Mouse (Mus musculus): ENCODE data around the gene Gcc2.
"Not testable (repeated sequence)": the region's sequence is repeated elsewhere in the genome, so short reads cannot be mapped to it uniquely, and the experiment has no call there.

The Gcc2 gene

GRCm38 (mm10) chr10:58255213-58255892 is at the start of gene Gcc2:
Gene Gcc2 (plus strand): TSS chr10:58255497.
- DNase-seq (ENCODE audit: low spot score in 2 of 2), result peak; percentile 89 to 91

GRCm38 (mm10) chr10:58205986-58206385 is 49.3 kb upstream of the Gcc2 start:
- no peak for DNase-seq (ENCODE audit: low spot score in 2 of 2)

- DNase-seq (ENCODE audit: low spot score in 2 of 2), result no peak
Measured at GRCm38 (mm10) chr10:58206639-58207404, 48.5 kb upstream of the Gcc2 start.

- DNase-seq (ENCODE audit: low spot score in 2 of 2), result peak in 1 of 2 experiments; percentile 70
Measured at GRCm38 (mm10) chr10:58209710-58210467, 45.4 kb upstream of the Gcc2 start.

GRCm38 (mm10) chr10:58210514-58210913 is 44.8 kb upstream of the Gcc2 start:
- no peak for DNase-seq (ENCODE audit: low spot score in 2 of 2)

- no peak for DNase-seq (ENCODE audit: low spot score in 2 of 2)
Measured at GRCm38 (mm10) chr10:58211213-58211612, 44.1 kb upstream of the Gcc2 start.

GRCm38 (mm10) chr10:58212230-58212629 is 43.1 kb upstream of the Gcc2 start:
- peak in 1 of 2 experiments; percentile 80 for DNase-seq (ENCODE audit: low spot score in 2 of 2)

DNA sequence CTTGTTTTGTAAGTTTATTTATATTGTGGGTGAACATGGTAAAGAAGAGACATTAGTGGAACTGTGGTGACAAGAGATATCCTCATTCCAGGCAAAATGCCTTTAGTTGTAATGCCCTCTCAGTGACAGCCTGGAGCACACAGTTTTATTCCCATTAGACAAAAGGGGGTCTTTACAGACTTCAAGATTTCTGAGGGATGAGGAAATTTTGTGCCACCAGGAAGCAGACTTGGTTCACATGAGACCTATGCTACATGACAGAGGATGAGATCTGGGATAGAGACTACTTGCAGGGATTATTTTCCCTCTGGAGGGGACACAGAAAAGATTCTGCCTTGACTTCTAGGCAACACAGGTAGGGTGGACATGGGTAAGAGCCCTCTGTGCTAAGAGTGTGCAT is 40.8 kb upstream of the Gcc2 start:
- no peak for DNase-seq (ENCODE audit: low spot score in 2 of 2)

DNA sequence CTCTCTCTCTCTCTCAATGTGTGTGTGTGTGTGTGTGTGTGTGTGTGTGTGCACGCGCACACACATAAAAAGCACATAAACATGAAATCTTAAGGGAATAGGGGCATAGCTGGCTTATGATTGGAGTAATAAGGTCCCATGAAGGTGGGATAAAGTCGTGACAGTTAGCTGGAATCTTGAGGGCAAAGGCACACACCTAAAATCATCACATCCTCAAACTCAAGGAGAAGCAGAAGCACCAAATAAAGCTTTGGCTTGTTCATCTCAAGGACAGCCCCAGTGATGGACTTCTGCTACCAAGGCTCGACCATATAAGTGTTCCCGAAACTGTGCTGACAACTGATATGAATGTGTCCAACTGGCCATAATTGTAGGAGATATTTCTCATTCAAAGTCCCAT is 40.4 kb upstream of the Gcc2 start:
- no peak for DNase-seq (ENCODE audit: low spot score in 2 of 2)

DNA sequence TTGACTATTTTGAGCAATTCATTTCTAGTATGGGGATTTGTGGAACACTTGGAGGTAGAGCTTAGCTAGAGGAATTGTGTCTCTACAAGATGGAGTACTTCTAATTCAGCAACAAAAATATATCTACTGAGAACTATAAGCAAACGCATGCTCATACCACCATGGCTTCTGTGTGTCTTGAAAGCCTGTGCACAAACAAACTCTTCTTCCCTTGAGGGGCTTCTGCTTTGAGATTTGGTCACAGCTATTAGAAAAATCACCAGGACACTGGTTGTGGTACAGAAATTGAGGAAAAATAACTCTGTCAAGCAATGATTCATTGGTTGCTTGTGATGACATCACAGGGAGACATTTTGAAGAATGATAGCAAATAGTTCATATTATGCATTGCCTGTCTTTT is 39.9 kb upstream of the Gcc2 start:
- DNase-seq (ENCODE audit: low spot score in 2 of 2), result no peak

DNA sequence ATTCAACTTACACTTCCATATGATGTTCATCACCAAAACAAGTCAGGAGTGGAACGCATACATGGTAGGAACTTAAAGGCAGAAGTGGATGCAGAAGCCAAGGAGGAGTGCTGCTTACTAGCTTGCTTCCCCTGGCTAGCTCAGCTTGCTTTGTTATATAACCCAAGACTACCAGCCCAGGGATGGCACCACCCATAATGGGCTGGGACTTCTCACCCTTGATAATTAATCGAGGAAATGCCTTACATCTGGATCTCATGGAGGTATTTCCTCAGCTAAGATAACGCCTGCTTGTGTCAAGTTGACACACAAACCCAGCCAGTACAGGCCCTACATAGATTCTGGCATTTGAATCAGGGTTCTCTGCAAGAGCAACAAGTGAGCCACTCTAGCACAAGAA is 37.9 kb upstream of the Gcc2 start:
- DNase-seq (ENCODE audit: low spot score in 2 of 2), result peak in 1 of 2 experiments; percentile 73

GRCm38 (mm10) chr10:58220726-58221125 is 34.6 kb upstream of the Gcc2 start:
- DNase-seq (ENCODE audit: low spot score in 2 of 2), result peak in 1 of 2 experiments; percentile 83

DNA sequence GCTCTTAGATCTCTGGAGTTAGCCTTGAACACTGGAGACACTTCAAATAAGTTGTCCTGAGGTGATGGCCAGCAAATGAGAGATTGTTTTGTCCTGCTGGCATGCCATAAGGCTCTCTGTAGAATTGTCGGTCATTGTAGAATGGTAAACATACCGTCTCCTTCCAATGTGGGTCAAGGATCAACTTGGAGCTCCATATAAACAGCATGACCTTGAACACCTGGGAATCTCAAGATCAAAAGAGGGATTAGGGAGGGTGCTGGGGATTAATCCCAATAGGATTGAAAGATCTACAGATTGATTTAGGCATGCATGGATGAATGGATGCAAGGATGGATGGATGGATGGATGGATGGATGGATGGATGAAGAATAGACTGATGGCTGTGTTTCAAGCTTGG is 33.7 kb upstream of the Gcc2 start:
- DNase-seq (ENCODE audit: low spot score in 2 of 2), result peak in 1 of 2 experiments; percentile 69

DNA sequence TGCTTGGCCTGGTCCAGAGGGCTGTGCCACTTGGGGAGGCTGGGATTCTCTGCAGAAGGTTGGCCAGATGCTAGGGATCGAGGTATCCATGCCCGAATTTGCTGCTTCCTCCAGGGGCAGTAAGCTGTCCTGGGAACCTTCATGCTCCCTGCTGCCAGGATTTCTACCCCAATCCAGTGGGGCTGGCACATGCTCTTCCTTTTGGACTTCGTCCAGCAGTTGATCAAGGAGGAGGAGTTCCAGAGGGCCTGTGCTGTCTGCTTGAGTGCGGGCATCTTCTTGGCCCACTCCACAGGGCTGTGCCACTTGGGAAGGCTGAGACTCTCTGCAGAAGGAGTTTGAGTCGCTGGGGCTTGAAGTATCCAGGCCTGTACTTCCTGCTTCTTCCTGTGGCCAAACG is 32.1 kb upstream of the Gcc2 start:
- not testable (repeated sequence) for DNase-seq (ENCODE audit: low spot score in 2 of 2)

DNA sequence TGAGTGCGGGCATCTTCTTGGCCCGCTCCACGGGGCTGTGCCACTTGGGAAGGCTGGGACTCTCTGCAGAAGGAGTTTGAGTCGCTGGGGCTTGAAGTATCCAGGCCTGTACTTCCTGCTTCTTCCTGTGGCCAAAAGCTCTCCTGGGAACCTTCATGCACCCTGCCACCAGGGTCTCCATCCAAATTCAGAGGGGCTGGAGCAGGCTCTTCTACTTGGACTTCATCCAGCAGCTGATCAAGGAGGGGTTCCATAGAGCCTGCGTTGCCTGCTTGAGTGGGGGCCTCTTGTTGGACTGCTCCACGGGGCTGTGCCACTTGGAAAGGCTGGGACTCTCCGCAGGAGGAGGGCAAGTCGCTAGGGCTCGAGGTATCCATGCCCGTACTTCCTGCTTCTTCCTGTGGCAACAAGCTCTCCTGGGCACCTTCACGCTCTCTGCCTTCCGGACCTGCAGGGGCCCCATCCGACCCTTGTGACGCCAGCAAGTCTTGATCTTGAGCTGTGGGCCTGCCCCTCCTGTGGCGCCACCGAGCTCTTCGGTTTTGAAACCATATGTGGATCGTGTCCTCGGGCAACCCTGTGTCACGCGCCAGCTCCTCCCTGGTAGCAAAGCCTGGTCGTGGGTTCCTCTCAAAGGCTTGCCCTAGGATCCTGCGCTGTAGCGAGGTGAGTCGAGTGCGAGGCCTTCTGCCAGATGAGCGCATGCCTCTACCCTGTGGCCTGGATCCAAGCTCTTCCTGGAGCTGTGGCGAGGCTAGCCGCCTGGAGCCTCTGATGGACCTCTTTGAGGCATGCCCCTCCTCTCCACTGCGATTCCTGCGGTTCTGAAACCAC is 31.1 kb upstream of the Gcc2 start:
- peak; percentile 87 to 100 for DNase-seq (ENCODE audit: low spot score in 2 of 2)

- peak; percentile 76 to 94 for DNase-seq (ENCODE audit: low spot score in 2 of 2)
Measured at GRCm38 (mm10) chr10:58224827-58225785, 30.2 kb upstream of the Gcc2 start, which contains the start of gene AW822073. Gene AW822073 (minus strand): TSS chr10:58224930.

GRCm38 (mm10) chr10:58226357-58226756 is 28.9 kb upstream of the Gcc2 start:
- DNase-seq (ENCODE audit: low spot score in 2 of 2), result peak in 1 of 2 experiments; percentile 67

GRCm38 (mm10) chr10:58227798-58228197 is 27.5 kb upstream of the Gcc2 start:
- DNase-seq (ENCODE audit: low spot score in 2 of 2), result peak; percentile 76 to 85

GRCm38 (mm10) chr10:58230021-58230420 is 25.3 kb upstream of the Gcc2 start:
- DNase-seq (ENCODE audit: low spot score in 2 of 2), result not testable (repeated sequence)

- DNase-seq (ENCODE audit: low spot score in 2 of 2), result peak; percentile 75 to 94
Measured at GRCm38 (mm10) chr10:58231088-58231487, 24.2 kb upstream of the Gcc2 start.

Data from urinary bladder, postnatal 4 days (tissue).